Mouse (Mus musculus) left cerebral cortex, postnatal 10 days (tissue): ENCODE measurements around the gene Yrdc. TPM values are rescaled to one million over a fixed set of nuclear protein-coding genes. Genes with fewer than 3 reads are reported as not detected.

Experiments used
- DNase-seq, 2 experiments: peaks; one replicate each; pipeline ENCODE4 v3.0.0; 2021 to 2022; ENCODE audit warnings: low spot score in 2 of 2, mixed read lengths in 1 of 2; ENCODE audit errors: extremely low spot score in 1 of 2
- intact Hi-C: fragments of 180-260 bp; cut with DNase I; formaldehyde crosslinking; loops from one replicate; pipeline ENCODE4 v1.15.1; 2025
- total RNA-seq, 2 experiments: library from RNA; stranded (reverse); gene quantifications; 2 replicates each; pipeline ENCODE4 v1.2.3; 2021

Yrdc gene
- total RNA-seq, 2 experiments from 2014 or later = 27.9 to 33.3 TPM

DNA sequence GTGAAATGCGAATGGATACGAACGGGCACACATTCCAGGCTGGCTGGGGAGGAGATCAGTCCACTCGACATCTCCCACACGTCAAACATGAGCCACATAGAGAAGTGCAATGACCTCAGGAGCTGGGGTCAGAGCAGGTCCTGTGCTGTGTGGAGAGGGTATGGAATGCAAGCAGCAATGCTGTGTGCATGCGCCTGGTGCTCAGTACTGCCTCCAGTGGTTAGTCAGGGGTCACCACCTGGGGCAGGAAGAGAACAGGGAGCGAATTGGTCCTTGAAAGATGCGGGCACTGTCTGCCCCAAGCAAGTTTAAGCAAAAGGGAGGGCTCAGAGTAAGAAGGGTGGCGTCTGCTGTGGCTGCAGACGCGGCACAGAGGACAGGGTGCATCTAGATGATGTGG, 7.0 kb upstream of the Yrdc start:
- peak in 1 of 2 experiments; percentile 52 for DNase-seq
- intact Hi-C loops = no loop called here

DNA sequence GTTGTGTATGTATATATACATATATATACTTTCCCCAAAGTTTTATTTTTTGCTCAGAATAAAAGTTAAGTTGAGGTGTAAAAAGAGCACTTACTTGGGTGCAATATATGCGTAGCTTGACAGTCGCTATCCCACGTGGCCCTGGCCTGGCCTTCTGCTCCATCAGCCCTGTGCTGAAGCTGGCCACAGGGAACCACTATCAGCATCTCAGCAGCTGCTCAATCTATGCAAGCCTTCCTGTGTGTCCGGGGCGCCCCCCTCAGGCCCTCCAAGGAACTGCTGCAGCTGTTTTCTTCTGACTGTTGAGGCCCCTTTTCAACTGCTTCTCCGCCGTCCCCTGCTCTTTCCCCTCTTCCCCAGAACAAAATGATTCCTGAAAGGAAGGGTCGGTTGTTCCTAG, 2.9 kb upstream of the Yrdc start:
- intact Hi-C loops = loop anchor here (5.0 kb wide), 1 partner anchor 45 kb away; the partner anchor contains the start of gene Mtf1
- peak; percentile 83 to 88 for DNase-seq

DNA sequence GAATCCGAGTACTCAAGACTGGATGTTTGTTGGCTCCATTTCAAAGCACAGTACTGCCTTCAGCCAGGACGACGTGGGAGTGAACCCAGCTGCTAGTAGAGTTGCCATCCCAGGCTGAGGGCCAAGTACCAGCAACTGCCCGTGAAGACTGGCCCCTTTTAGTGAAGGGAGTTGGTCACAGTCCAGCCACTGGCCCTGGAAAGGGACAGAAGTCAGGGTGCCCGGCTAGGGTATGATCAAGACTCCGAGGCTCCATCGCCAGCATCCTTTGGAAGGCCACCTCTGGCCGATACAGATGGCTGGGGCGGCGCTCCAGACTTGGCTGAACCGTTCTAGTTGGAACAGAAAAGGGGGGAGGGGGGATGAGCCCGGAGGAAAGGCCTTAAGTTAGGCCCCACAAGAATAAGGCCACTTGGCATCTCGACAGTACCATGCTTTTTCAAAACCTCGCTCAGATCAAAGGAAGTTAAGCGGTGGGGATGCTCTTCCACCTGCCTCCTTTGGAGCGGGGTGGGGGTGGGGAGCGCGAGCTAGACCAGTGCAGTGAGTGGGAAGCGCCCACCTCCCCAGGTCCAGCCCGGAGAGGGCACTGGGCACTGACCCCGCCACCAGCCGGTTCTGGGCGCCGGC, 733 bp upstream of the Yrdc start:
- peak; percentile 82 to 85 for DNase-seq
- intact Hi-C loops = loop anchor here (5.0 kb wide), 1 partner anchor 47 kb away; the partner anchor contains the start of gene Mtf1

DNA sequence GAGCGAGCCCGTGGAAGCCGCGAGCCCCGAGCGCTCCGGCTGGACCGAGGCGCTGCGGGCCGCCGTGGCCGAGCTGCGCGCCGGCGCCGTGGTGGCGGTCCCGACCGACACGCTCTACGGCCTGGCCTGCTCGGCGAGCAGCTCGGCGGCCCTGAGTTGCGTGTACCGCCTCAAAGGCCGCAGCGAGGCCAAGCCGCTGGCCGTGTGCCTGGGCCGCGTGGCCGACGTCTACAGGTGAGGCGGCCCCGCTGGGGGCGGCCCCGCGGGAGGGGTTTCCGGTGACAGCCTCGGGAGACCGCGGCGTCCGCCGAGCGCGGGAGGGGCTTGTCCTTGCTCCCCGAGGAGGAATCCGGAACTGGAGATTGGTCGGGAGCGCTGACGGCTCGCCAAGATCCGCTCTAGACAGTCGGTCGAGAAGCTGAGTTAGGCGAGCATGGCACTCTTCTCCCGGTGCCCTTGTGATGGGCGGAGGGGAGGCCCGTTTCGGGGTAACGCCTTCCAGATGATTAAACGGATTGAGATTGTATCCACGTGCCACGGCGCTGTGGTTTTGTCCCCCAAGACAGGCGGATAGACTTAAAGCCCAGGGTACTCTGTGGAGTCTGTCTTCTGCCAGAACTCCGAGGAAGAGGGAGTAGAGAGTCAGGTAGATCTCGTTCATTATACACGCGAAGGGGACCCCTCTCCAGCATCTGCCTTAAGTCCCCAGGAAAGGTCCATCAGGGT, 617 bp downstream of the Yrdc start, which contains the start of gene 1110065P20Rik:
1110065P20Rik (minus strand) TSS at position 264 of the 726 bp plus-strand sequence.
- peak; percentile 60 to 90 for DNase-seq
- intact Hi-C loops = no loop called here

DNA sequence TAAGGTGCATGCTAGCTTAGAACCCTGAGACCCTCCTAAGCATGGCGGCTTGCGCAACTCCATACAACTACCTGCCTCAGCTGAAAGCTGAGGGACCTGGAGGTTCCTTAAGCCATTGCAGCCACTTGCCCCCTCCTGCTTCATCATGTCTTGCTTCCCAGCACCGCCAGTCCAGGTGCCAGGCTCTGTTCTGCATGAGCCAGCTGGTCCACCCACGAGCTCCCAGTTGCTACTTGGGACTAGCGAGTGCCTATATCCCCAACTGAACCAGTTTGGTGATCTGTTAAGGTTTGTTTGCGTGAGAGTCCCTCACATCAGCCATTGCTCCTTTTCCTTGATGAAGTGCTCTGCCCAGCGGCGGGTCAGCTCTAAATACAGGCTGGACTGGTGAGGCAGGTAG, 5.8 kb downstream of the Yrdc start:
- intact Hi-C loops = no loop called here
- no peak for DNase-seq

DNA sequence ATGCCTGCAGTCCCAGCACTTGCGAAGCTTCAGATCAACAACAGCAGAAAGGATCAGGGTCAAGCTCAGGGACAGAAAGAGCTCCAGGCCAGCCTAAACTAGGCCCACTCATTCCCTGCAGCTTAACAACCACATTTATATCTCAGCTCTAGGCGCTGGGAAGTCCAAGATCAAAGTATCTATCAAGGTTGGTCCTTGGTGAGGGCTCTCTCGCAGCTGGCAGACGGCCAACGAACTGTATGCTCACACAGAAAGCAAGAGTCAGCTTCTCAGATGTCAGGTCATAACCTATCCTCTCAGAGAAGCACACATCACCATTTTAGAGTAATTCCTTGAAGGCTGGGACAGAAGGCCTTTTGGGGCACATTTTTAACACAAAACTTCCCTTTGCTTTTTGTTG, 7.9 kb downstream of the Yrdc start:
- DNase-seq = no peak
- intact Hi-C loops = no loop called here

DNA sequence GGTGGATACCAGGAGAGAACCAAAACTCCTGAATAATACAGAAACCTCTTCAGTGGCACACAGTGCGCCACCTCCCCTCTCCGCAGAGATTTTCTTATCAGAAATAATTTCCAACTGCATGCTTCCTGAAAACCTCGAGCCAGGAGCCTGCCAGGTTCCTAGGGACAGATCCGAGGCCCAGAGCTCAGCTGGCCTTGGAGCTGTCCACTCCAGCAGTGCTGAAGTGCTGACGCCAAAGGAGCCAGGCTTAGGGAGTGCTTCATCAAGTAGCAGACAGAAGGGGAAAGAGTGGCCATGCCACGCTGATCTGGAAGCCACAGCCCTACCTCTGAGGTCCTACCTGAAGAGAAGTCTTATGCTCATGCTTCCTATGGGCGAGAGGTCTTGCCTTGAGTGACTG, 10.0 kb downstream of the Yrdc start:
- peak in 1 of 2 experiments; percentile 69 for DNase-seq
- intact Hi-C loops = no loop called here

DNA sequence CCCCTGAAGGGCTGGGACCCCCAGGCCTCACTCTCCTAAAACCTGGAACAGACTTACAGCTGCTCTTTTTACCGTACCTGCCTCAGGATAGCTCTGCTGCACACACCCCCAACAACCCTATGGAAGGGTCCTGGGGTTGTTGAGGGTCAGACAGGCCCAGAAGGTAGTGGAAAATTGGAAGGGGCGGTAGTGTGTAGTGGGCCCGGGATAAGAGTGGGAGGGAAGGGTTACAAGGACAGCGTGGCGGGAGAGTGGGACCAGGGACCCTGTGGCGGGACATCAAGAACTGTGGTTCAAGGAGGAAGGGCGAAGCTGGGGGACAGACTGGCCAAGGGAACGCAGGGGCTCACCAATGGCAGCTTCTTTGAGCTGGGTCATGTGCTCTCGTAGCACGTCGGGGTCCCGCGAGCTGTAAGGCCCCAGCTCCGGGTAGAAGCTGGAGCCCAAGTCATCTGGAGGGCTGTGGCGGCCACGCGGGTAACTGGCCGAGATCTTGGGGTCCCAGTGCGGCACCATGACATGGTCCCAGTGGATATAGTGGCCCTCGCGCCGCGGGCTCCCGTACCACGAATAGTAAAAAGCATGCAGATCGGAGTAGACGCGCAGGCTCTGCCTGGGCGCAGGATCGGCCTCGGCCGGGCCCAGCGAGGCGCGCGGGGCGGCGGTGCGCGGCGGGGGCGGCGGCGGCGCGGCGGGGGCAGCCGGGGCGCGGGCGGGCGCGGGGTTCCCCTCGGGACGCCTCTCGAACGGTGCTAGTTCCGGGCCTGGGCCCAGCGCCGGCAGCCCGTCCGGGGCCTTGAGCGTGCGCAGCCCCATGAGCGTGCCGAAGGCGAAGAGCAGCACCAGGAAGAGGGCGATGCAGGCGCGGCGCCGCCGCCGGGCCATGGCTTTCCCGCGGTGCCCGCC, 11.1 kb downstream of the Yrdc start, which contains the start of gene Maneal:
Maneal (minus strand) TSS at position 889 of the 906 bp plus-strand sequence.
- peak in 1 of 2 experiments; percentile 35 for DNase-seq
- intact Hi-C loops = no loop called here

DNA sequence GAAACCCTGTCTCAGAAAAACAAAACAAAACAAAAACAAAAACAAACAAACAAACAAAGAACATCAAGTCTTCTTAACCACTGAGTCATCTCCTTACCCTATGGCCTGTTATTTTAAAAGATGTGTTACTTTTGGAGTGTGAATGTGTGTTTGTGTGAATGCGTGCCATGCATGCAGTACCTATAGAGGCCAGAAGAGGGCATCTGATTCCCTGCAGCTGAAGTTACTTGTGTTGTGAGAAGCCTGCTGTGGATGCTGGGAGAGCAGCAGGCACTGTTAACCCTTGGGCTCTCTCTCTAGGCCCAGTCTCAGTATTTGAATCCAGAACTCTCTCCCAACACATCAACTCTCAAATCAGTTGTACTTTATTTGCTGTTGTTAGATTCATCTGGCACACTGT, 22.2 kb downstream of the Yrdc start:
- intact Hi-C loops = no loop called here
- DNase-seq = no peak

DNA sequence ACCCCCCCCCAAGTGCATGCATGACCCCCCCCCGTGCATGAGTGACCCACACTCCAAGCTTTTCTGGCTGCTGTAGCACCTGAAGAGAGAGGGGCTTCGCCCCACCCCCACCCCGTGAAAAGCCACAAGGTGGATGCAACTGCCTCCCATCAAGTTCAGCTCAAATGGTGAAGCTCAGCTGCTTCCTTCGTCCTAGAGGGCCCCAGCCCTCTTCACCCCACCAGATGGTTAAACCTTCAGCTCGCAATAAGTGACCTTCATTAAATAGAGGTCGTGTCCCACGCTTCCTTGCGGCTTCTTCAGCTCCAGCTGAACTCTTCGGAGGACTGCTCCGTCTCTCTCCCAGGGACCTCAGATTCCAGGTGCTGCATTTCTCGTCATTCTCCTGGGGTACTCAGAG, 30.1 kb downstream of the Yrdc start, which contains the start of gene Epha10:
Epha10 (plus strand) TSS at position 301 of the 400 bp plus-strand sequence.
- intact Hi-C loops = no loop called here
- DNase-seq = no peak

DNA sequence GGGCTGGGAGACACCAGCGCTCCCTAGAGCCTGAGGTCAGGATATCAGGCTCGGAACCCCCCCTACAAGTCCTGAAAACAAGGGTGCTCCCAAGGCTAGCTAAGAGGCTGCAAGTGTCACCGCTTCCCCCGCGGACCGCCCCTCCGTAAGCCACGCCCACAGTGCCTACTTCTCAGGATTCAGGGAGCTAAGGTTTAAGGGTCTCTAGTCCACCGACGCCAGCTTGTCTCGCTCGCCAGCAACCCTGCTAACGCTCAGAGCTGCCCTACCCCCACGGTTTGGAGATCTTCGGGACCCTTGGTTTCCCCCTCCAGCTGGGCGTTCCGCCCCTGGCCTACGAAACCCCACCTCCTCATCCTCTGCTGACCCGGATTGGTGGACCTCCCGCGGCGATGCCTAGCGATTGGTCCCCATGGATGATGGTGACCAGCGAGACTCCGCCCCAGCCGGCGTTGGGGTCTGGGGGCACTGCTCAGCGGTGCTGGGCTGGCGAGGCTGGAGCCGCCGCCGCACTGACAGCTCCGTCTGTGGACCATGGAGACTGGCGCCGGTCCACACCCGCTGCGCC, 30.9 kb downstream of the Yrdc start:
- DNase-seq = peak; percentile 80 to 89
- intact Hi-C loops = no loop called here

DNA sequence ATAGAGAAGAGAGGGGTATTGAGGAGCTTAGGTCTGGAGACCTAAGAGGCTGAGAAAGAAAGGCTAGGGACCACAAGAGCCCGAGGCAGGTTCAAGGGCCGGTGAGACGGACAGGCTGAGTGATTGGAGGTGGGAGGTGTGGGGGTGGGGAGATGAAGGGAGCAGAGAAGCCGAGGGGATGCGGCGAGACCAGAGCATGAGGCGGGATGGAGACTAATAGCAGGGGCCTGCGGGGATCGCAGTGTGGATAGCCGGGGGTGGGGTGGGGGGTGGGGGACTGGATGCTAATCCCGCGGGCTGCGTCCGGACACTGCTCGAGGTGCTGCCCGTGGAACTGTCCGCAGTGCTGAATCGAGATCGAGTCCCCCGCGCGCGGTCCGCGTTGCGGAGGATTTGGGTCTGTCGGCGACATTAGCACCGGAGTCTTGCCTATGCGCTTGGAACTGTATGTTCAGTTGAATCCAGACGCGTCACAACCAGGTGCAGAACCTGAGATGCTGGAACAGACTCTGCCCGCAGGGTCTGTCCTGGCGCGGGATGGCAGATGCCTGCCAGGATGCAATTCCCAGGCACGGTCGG, 31.8 kb downstream of the Yrdc start:
- intact Hi-C loops = no loop called here
- peak in 1 of 2 experiments; percentile 56 for DNase-seq

DNA sequence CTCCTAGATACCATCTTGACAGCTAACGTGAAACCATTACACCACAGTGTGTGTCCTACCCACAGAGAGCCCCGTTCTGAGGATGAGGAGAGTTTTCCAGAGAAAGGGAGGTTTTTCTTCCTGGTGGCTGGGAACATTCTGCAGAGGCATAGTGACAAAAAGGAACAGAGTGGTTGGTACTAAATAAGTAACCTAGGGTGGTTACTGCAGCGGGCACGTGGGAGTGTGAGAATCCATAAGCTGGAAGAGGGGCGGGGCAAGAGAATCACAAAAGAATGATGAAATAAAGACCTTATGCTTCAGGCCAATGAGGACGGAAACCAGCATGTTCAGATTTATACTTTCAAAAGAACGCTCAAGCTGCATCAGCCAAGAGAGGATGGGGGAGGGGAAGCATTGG, 38.2 kb downstream of the Yrdc start:
- DNase-seq = no peak
- intact Hi-C loops = no loop called here

DNA sequence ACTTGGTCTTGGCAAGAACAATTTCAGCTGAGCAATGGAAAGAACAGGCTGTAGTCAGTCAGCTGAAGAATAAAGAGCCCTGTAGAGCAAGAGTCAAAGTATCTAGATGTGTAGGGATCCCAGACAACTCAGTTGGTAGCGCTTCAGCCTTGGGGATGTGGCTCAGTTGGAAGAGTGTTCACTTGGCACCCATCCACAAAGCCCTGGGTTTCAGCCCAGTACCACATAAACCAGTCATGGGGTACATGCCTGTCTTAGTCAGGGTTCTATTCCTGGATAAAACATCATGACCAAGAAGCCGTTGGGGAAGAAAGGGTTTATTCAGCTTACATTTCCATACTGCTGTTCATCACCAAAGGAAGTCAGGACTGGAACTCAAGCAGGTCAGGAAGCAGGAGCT, 39.5 kb downstream of the Yrdc start:
- DNase-seq = peak in 1 of 2 experiments; percentile 28
- intact Hi-C loops = no loop called here

DNA sequence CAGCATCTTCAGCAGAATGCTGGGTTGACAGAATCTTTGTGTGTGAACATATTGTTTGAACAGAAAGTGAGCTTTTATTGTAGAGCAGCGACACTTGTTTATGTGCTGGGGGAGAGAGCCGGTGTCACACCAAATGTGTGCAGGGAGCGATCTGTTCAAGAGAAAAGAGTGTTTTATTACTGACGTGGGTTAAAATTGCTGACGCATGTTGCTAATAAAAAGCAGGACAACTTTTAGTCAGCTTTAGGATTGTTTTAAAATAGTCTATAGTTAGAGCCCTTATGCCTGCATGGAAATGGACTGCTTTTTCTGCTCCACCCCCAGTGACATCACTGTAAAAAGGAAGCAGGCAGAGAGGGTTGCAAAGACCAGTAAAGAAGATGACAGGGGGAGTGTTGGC, 40.4 kb downstream of the Yrdc start:
- intact Hi-C loops = no loop called here
- DNase-seq = no peak

DNA sequence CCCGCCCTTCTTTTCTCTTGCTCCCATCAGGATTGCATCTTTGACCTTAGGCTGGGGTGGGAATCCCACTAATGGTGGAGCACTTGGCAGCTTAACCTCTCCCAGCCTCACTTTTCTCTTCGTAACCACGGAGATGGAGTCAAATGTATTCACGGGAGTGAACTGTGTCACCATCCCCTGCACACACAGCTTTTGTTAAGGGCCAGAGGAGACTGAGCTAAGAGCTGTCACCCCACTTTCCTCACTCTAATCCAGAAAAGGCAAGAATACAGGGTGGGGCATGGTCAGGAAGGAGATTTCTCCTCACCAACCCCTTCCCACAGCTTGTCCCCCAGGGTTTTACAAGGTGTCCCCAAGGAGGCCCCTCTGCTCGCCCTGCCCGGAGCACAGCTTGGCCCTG, 43.3 kb downstream of the Yrdc start:
- intact Hi-C loops = no loop called here
- no peak for DNase-seq

DNA sequence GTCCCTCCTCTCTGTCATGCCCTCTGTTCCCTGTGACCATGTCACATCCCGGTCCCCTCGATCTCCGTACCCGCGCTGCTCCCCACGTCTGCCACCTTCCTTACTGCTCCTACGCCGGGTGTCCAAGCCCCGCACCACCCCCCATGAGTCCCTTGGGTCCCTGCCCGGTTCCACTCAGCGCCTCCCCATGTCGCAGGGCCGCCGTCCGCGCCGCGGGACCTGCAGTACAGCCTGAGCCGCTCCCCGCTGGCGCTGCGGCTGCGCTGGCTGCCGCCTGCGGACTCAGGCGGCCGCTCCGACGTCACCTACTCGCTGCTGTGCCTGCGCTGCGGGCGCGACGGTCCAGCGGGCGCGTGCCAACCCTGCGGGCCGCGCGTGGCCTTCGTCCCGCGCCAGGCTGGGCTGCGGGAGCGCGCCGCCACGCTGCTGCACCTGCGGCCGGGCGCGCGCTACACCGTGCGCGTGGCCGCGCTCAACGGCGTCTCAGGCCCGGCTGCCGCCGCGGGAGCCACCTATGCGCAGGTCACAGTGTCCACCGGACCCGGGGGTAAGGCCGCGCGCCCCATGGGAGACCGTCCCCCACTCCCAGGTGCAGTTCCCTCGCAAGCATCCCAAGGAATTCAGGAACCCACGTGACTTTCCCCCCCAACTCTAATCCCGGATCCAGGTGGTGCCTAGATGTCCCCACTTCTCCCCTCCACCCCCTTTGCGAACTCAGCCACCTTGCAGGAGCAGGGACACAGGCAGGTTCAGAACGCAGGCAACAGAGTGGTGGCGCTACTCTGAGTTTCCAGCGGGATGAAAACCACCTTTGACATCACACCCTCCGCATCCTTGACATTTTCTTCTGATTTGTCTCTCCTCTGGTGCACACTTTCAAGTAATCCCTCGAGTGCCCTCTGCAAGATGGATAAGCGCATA, 44.3 kb downstream of the Yrdc start:
- intact Hi-C loops = no loop called here
- DNase-seq = peak in 1 of 2 experiments; percentile 70

DNA sequence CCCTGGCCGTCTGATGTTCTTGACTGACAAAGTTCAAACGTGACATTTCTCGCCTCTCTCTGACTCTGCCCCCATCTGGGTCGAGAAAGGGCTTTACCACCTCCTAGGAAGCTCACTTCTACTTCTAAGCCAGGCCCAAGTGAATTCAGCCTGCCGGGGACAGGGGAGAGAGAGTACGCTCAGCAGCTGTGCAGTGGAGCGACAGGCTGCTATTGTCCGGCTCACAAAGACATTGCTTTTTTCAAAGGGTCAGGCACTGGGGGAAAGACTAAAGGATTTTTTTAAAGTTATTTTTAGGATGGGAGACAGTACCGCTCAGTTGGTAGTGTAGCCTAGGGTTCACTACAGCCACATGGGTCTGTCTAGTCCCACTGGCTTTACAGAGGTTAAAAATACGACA, 47.9 kb downstream of the Yrdc start:
- intact Hi-C loops = no loop called here
- no peak for DNase-seq
